Mouse (Mus musculus) heart, embryonic 14.5 days (tissue): ENCODE data around the gene Gm5965. TPM values are rescaled to one million over a fixed set of nuclear protein-coding genes. Genes with fewer than 3 reads are reported as not detected.
"Not testable (repeated sequence)": the region's sequence is repeated elsewhere in the genome, so short reads cannot be mapped to it uniquely, and the experiment has no call there.

ENCODE experiments used
- ATAC-seq: fragments of 200-750 bp; cut with Nextera tagmentation; 2 replicates; pipeline ENCODE4 v1.8.0; 2017; ENCODE audit warnings: low read depth, moderate TSS enrichment; ENCODE audit not compliant: insufficient number of reproducible peaks, insufficient read depth, low FRiP score
- H3K27ac ChIP-seq, 2 experiments: fragments of 200-500 bp in 1 of 2; fragments of 300-500 bp in 1 of 2; sonication (generic) in 1 of 2; replicated peaks in 1 of 2; 2 replicates each; pipeline ENCODE4 v1.5.1; 2012 to 2014; ENCODE audit warnings: low read depth in 2 of 2, low read length in 2 of 2, control low read depth in 1 of 2, mild to moderate bottlenecking in 1 of 2, mixed read lengths in 1 of 2; ENCODE audit not compliant: control insufficient read depth in 1 of 2, insufficient read depth in 1 of 2
- H3K27me3 ChIP-seq: fragments of 300-500 bp; sonication (generic); 2 replicates; pipeline ENCODE4 v1.6.1; 2014; ENCODE audit warnings: mild to moderate bottlenecking, low read length, control low read depth; ENCODE audit not compliant: control insufficient read depth, insufficient read depth
- H3K36me3 ChIP-seq: fragments of 300-500 bp; sonication (generic); 2 replicates; pipeline ENCODE4 v1.6.1; 2014; ENCODE audit warnings: mild to moderate bottlenecking, control low read depth, low read length, mixed read lengths; ENCODE audit not compliant: control insufficient read depth, insufficient read depth
- H3K4me1 ChIP-seq, 2 experiments: fragments of 200-500 bp in 1 of 2; fragments of 300-500 bp in 1 of 2; sonication (generic) in 1 of 2; 2 replicates each; pipeline ENCODE4 v1.6.1; 2012 to 2014; ENCODE audit warnings: low read length in 2 of 2, control low read depth in 1 of 2, mixed read lengths in 1 of 2; ENCODE audit not compliant: control insufficient read depth in 2 of 2, insufficient read depth in 2 of 2
- H3K4me2 ChIP-seq: fragments of 300-500 bp; sonication (generic); 2 replicates; pipeline ENCODE4 v1.6.1; 2014; ENCODE audit warnings: mild to moderate bottlenecking, low read length
- H3K4me3 ChIP-seq, 2 experiments: fragments of 200-500 bp in 1 of 2; fragments of 300-500 bp in 1 of 2; sonication (generic) in 1 of 2; 2 replicates each; pipeline ENCODE4 v1.5.1; 2012 to 2014; ENCODE audit warnings: low read length in 2 of 2, mild to moderate bottlenecking in 2 of 2, control low read depth in 1 of 2, low read depth in 1 of 2, moderate library complexity in 1 of 2; ENCODE audit not compliant: control insufficient read depth in 1 of 2, insufficient read depth in 1 of 2
- H3K9ac ChIP-seq: fragments of 300-500 bp; sonication (generic); 2 replicates; pipeline ENCODE4 v1.6.1; 2014; ENCODE audit warnings: mild to moderate bottlenecking, low read length
- H3K9me3 ChIP-seq: fragments of 300-500 bp; sonication (generic); 2 replicates; pipeline ENCODE4 v1.6.1; 2016; ENCODE audit warnings: low read length, control low read depth; ENCODE audit not compliant: control insufficient read depth
- WGBS: fragments of 180-500 bp; shearing (Covaris S2); extraction: QIAGEN DNeasy Blood & Tissue Kit; methylation state at CpG from one replicate; pipeline ENCODE4 v1.1.7; 2014; 5-methylcytosine and 5-hydroxymethylcytosine counted together
- polyA plus RNA-seq: library from polyadenylated mRNA; unstranded; fragments of >200 nt; fragmentation: Nextera tagmentation; extraction: Ambion mirVana; gene quantifications from 2 replicates; pipeline ENCODE4 v1.2.1, GENCODE M21; 2014

The Gm5965 gene
- polyA plus RNA-seq: not detected in 2 replicates

DNA sequence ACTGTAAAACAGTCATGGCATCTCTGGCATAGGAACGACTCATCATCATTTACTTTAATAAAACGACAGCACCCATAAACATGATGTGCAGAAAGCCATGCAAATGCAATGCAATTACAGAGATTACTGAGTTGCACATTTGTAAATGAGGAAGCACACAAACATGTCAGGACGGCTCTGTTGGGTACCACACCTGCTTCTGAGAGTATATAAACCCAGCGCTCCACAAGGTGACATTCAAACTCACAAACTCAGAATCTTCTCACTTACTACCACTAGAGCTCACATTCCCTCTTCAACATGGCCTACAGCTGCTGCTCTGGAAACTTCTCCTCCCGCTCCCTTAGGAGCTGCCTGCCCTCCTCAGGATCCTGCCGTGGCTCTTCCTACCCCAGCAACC, at the start of gene Gm5965:
Gene Gm5965, plus strand, starts transcription at position 301 of the 400 bp plus-strand sequence.
- H3K4me3 ChIP-seq: no peak within 1 kb of the TSS
- no peaks in the 10 kb centered on the region for H3K9me3 ChIP-seq
- H3K9ac ChIP-seq: no peak within 1 kb of the TSS
- H3K27me3 ChIP-seq: no peaks in the 10 kb centered on the region
- H3K27ac ChIP-seq: no peak within 1 kb of the TSS
- WGBS: 76% methylated on average over 6 of the region's 6 CpGs
- no peaks in the 10 kb centered on the region for H3K36me3 ChIP-seq
- no peak within 1 kb of the TSS for H3K4me2 ChIP-seq
- no peak for ATAC-seq
- no peaks in the 10 kb centered on the region for H3K4me1 ChIP-seq

DNA sequence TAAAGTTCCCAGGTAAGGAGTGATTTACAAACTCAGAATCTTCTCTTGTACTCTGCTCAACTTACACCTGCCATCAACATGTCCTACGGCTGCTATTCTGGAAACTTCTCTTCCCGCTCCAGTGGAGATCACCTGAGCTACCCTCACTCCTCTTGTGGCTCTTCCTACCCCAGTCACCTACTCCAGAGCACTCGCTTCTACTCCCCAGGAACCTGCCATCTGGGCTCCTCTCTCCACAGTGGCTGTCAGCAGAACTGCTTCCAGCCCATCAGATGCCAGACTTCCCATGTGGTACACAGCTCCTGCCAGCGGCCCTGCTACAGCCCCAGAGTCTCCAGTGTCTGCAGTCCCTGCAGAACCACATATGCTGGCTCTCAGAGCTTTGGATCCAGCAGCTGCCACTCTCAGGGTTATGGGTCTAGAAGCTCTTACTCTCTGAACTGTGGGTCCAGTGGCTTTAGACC, 48.9 kb upstream of the Gm5965 start, which contains the start of gene Krtap13-1:
Gene Krtap13-1, plus strand, starts transcription at position 51 of the 464 bp plus-strand sequence.
- Histone ChIP-seq H3K4me1 (no peaks in the 10 kb centered on the region), H3K9me3 (no peaks in the 10 kb centered on the region), H3K27ac (no peak within 1 kb of the TSS), H3K4me2 (no peak within 1 kb of the TSS), H3K9ac (no peak within 1 kb of the TSS), H3K27me3 (no peaks in the 10 kb centered on the region), H3K4me3 (no peak within 1 kb of the TSS), H3K36me3 (no peaks in the 10 kb centered on the region)
- no peak for ATAC-seq
- WGBS: 66% methylated on average over 4 of the region's 4 CpGs

DNA sequence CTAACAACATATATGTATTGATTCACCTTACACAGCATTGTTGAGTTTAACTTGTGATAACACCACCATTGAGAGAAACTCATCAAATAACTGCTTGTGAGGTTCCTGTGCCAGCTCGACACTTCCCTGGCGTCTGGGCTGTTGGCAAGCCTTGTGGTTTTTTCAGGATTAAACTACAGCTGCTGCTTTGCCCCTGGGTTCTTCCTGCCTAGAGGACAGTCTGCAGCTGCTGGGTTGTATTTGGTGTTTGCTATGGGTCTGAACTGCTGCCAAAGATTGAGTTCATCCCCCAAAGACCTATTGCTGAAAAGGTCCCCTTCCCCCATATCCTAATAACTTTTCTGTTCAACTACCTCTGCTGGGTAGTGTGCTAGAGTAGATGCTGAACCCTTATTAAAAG, 42.3 kb upstream of the Gm5965 start:
- no peaks in the 10 kb centered on the region for H3K4me1 ChIP-seq
- H3K4me3 ChIP-seq: no peak overlapping the region
- ATAC-seq: no peak
- H3K27ac ChIP-seq: no peak overlapping the region
- H3K27me3 ChIP-seq: no peaks in the 10 kb centered on the region
- H3K4me2 ChIP-seq: no peak overlapping the region
- H3K9me3 ChIP-seq: no peaks in the 10 kb centered on the region
- WGBS: 44% methylated on average over 2 of the region's 2 CpGs
- H3K36me3 ChIP-seq: no peaks in the 10 kb centered on the region
- H3K9ac ChIP-seq: no peak overlapping the region

DNA sequence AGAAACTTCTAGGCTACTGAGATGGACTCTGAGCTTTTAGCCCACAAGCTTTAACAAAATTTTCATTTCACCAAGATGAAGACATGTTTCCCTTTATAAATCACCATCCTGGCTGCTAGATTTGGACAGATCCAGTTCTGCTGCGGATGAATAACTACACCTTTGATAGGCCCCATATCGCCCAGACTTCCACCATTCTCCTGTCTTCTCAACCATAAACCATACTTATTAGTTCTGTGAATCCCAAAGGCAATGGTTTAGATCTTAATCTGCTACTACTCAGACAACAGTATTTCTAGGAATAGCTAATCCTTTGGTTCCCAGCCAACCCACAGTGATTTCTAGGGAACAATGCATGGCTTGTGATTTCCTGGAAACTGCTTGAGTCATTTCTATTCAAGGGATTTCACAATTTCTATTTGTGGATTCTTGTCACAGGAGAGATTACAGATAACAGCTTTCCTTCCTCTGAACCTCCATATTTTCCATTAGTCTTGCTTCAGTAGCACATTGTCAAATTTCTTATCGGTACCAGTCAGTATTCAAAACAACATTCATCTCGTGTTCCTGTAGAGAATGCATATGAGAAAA, 32.9 kb upstream of the Gm5965 start:
- no peak overlapping the region for H3K4me2 ChIP-seq
- H3K4me1 ChIP-seq: no peaks in the 10 kb centered on the region
- no peaks in the 10 kb centered on the region for H3K27me3 ChIP-seq
- ATAC-seq: no peak
- H3K4me3 ChIP-seq: no peak overlapping the region
- H3K27ac ChIP-seq: no peak overlapping the region
- 65% methylated on average over 4 of the region's 4 CpGs for WGBS
- H3K36me3 ChIP-seq: no peaks in the 10 kb centered on the region
- H3K9me3 ChIP-seq: no peaks in the 10 kb centered on the region
- no peak overlapping the region for H3K9ac ChIP-seq

DNA sequence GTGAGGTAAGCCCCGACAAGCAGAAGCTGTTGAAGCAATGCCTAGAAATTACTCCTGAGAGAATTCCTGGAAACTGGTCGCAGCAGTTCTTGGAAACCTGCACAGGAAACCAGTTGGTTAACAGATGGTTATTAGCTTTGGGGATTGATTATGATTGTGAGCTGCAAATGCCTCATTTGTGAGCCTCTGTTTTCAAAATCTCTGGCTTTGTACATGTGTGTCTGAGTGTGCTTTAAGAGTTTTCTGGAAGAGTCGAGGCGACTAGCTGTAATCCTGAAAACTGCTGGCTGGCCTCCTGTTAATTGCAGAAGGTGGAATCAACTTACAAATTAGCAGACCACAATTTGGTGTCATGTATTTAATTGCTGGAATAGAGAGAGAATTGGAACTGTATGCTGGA, 29.8 kb upstream of the Gm5965 start:
- no peak overlapping the region for H3K9ac ChIP-seq
- WGBS: 63% methylated on average over 4 of the region's 4 CpGs
- H3K27ac ChIP-seq: no peak overlapping the region
- H3K4me1 ChIP-seq: no peaks in the 10 kb centered on the region
- H3K4me2 ChIP-seq: no peak overlapping the region
- H3K9me3 ChIP-seq: no peaks in the 10 kb centered on the region
- no peaks in the 10 kb centered on the region for H3K36me3 ChIP-seq
- no peak for ATAC-seq
- H3K4me3 ChIP-seq: no peak overlapping the region
- no peaks in the 10 kb centered on the region for H3K27me3 ChIP-seq

DNA sequence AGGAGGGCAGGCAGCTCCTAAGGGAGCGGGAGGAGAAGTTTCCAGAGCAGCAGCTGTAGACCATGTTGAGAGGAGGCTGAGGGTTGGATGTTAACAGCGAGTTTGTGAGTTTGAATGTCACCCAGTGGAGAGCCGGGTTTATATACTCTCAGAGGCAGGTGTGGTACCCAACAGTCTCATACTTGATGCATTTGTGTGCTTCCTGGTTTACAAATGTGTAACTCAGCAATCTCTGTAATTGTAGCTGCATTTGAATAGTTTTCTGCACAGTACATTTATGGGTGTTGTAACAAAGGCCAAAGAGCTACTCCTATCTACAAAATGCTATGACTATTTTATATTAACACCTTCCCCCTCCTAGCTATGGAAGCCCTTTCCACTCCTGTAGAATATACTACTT, 26.2 kb upstream of the Gm5965 start, which contains the start of gene Krtap13:
Gene Krtap13, minus strand, starts transcription at position 101 of the 400 bp plus-strand sequence.
- H3K27me3 ChIP-seq, H3K36me3 ChIP-seq, H3K4me1 ChIP-seq, ATAC-seq, H3K9me3 ChIP-seq, H3K4me3 ChIP-seq, H3K9ac ChIP-seq, H3K4me2 ChIP-seq, H3K27ac ChIP-seq: not testable (repeated sequence)
- WGBS: 69% methylated on average over 3 of the region's 3 CpGs

DNA sequence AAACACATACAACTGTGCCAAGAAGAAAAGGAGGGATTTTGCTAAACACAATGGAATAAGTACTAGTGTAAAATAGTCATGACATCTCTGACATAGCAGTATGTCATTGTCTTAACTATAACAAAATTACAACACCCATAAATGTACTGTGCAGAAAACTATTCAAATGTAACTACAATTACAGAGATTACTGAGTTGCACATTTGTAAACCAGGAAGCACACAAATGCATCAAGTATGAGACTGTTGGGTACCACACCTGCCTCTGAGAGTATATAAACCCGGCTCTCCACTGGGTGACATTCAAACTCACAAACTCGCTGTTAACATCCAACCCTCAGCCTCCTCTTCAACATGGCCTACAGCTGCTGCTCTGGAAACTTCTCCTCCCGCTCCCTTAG, 19.1 kb upstream of the Gm5965 start, which contains the start of gene 2310034C09Rik:
Gene 2310034C09Rik, plus strand, starts transcription at position 301 of the 400 bp plus-strand sequence.
- 77% methylated on average over 3 of the region's 3 CpGs for WGBS
- not testable (repeated sequence) for H3K36me3 ChIP-seq, H3K27me3 ChIP-seq, H3K9ac ChIP-seq, H3K9me3 ChIP-seq, ATAC-seq, H3K4me2 ChIP-seq, H3K4me1 ChIP-seq, H3K4me3 ChIP-seq, H3K27ac ChIP-seq

DNA sequence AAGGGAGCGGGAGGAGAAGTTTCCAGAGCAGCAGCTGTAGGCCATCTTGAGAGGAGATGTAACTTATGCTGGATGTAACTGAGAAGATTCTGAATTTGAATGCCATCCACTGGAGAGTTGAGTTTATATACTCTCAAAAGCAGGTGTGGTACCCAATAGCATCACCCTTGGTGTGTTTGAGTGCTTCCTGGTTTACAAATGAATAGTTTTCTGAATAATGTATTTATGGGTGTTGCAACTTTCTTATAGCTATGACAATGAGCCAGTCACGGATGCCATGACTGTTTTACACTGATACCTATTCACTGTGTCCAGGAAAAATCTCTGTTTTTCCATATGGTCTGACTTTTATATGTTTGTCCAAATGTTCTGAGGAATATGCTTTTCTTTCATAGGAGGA, 3.6 kb upstream of the Gm5965 start, which contains the start of gene 2310057N15Rik:
Gene 2310057N15Rik, minus strand, starts transcription at position 101 of the 400 bp plus-strand sequence.
- ATAC-seq: no peak
- 67% methylated on average over 2 of the region's 2 CpGs for WGBS
- Histone ChIP-seq H3K4me3 (no peak within 1 kb of the TSS), H3K27me3 (no peaks in the 10 kb centered on the region), H3K27ac (no peak within 1 kb of the TSS), H3K4me1 (no peaks in the 10 kb centered on the region), H3K9ac (no peak within 1 kb of the TSS), H3K9me3 (no peaks in the 10 kb centered on the region), H3K4me2 (no peak within 1 kb of the TSS), H3K36me3 (no peaks in the 10 kb centered on the region)
